Mouse (Mus musculus) ES-E14 (cell line): Measurements from ENCODE around the gene St6galnac3.

ENCODE experiments used
- CHD2 ChIP-seq: IDR thresholded peaks from 2 replicates; pipeline ENCODE4 v1.6.1; 2014; ENCODE audit warnings: mild to moderate bottlenecking, low read depth, low read length, inconsistent platforms
- HCFC1 ChIP-seq: IDR thresholded peaks from 2 replicates; pipeline ENCODE4 v1.6.1; 2012; ENCODE audit warnings: low read length, inconsistent platforms, borderline replicate concordance; ENCODE audit not compliant: insufficient read depth
- MAFK ChIP-seq: IDR thresholded peaks from 2 replicates; pipeline ENCODE4 v1.6.1; 2014; ENCODE audit warnings: mild to moderate bottlenecking, low read depth, low read length, inconsistent platforms; ENCODE audit not compliant: insufficient read depth
- ZC3H11A ChIP-seq: IDR thresholded peaks from 2 replicates; pipeline ENCODE4 v1.6.1; 2012; ENCODE audit warnings: low read depth, mild to moderate bottlenecking, inconsistent platforms, low read length, borderline replicate concordance
- ZNF384 ChIP-seq: IDR thresholded peaks from 2 replicates; pipeline ENCODE4 v1.6.1; 2012; ENCODE audit warnings: low read depth, low read length, inconsistent platforms

- TF ChIP-seq HCFC1 (no peak), CHD2 (no peak), MAFK (no peak), ZC3H11A (no peak), ZNF384 (no peak)
Observed at GRCm38 (mm10) chr3:153670953-153671674, 53.9 kb downstream of the St6galnac3 start.
